Mouse (Mus musculus) Patski (cell line): ENCODE data around the gene Ppp1r12b. TPM values are rescaled to one million over a fixed set of nuclear protein-coding genes. Genes with fewer than 3 reads are reported as not detected.

Source experiments
- ATAC-seq: fragments of 100-300 bp; one replicate; pipeline ENCODE4 v1.8.0; 2021
- CTCF ChIA-PET: fragments of 350-600 bp; sonication (Branson Sonifier 250); formaldehyde crosslinking; loops from one replicate; lab custom pipeline; 2022; ENCODE audit warnings: inconsistent platforms; lab: Charles Lee
- POLR2A ChIA-PET: fragments of 350-600 bp; sonication (Branson Sonifier 250); formaldehyde crosslinking; loops from one replicate; lab custom pipeline; 2022; ENCODE audit warnings: antibody characterized with exemption, inconsistent platforms; lab: Charles Lee
- DNase-seq: peaks from one replicate; pipeline ENCODE4 v3.0.0-alpha.2; 2011; ENCODE audit warnings: low read depth, low spot score
- H3K27me3 ChIP-seq: fragments of 371-371 bp; one replicate; pipeline ENCODE4 v1.5.1; 2021
- CTCF ChIP-seq: fragments of 100-300 bp; IDR thresholded peaks from one replicate; pipeline ENCODE4 v1.5.1; 2021
- in situ Hi-C: fragments of 300-500 bp; cut with MboI; formaldehyde crosslinking; loops from 3 replicates; pipeline ENCODE4 v1.11.1; 2018; ENCODE audit warnings: low pct_unique_long_range_greater_than_20kb, mixed read lengths
- polyA plus RNA-seq: library from polyadenylated mRNA; unstranded; gene quantifications from one replicate; pipeline ENCODE4 v1.2.3, GENCODE M21; 2021

Gene Ppp1r12b
- polyA plus RNA-seq, 1 experiment from 2014 or later: 4.2 TPM

GRCm38 (mm10) chr1:134824896-134825295, 130.8 kb downstream of the Ppp1r12b start:
- ATAC-seq: no peak
- POLR2A ChIA-PET: no interaction called here
- DNase-seq: no peak
- CTCF ChIA-PET: interaction anchor here (0.9 to 1.8 kb wide), 2 partner anchors 13 to 53 kb away, joined by 3 to 4 read pairs; no protein-coding TSS in a partner anchor
- TF ChIP-seq CTCF: no peak
- in situ Hi-C loops: no loop called here
- no peaks in the 10 kb centered on the region for H3K27me3 ChIP-seq

GRCm38 (mm10) chr1:134823842-134824241, 131.9 kb downstream of the Ppp1r12b start:
- POLR2A ChIA-PET: no interaction called here
- no peak for ATAC-seq
- no peak for TF ChIP-seq CTCF
- CTCF ChIA-PET: interaction anchor here (1.3 kb wide), 1 partner anchor 182 kb away, joined by 3 read pairs; no protein-coding TSS in a partner anchor
- in situ Hi-C loops: no loop called here
- no peaks in the 10 kb centered on the region for H3K27me3 ChIP-seq
- DNase-seq: no peak

- CTCF ChIA-PET: interaction anchor here (1.3 to 1.4 kb wide), 2 partner anchors 33 to 182 kb away, joined by 3 read pairs; no protein-coding TSS in a partner anchor
- no peak for DNase-seq
- no peak for TF ChIP-seq CTCF
- H3K27me3 ChIP-seq: no peaks in the 10 kb centered on the region
- in situ Hi-C loops: no loop called here
- POLR2A ChIA-PET: no interaction called here
- no peak for ATAC-seq
These were observed 132.4 kb downstream of the Ppp1r12b start for GRCm38 (mm10) chr1:134823323-134823722.

- ChIA-PET CTCF (interaction anchor here (1.0 to 1.1 kb wide), 2 partner anchors 76 to 96 kb away, joined by 3 read pairs; no protein-coding TSS in a partner anchor), POLR2A (no interaction called here)
- TF ChIP-seq CTCF: no peak
- no peaks in the 10 kb centered on the region for H3K27me3 ChIP-seq
- ATAC-seq (no peak), DNase-seq (no peak)
- in situ Hi-C loops: no loop called here
These were observed 134.9 kb downstream of the Ppp1r12b start for GRCm38 (mm10) chr1:134820882-134821281.

GRCm38 (mm10) chr1:134819196-134819595, 136.5 kb downstream of the Ppp1r12b start:
- ChIA-PET CTCF (interaction anchor here (1.0 kb wide), 1 partner anchor 11 kb away, joined by 3 read pairs; no protein-coding TSS in a partner anchor), POLR2A (no interaction called here)
- no peak for TF ChIP-seq CTCF
- DNase-seq (no peak), ATAC-seq (no peak)
- H3K27me3 ChIP-seq: no peaks in the 10 kb centered on the region
- in situ Hi-C loops: no loop called here

GRCm38 (mm10) chr1:134818716-134819115, 137.0 kb downstream of the Ppp1r12b start:
- POLR2A ChIA-PET: no interaction called here
- no peak for TF ChIP-seq CTCF
- in situ Hi-C loops: no loop called here
- peak; percentile 51 for ATAC-seq
- peak; percentile 53 for DNase-seq
- no peaks in the 10 kb centered on the region for H3K27me3 ChIP-seq
- CTCF ChIA-PET: interaction anchor here (1.0 kb wide), 1 partner anchor 10 kb away, joined by 3 read pairs; no protein-coding TSS in a partner anchor

- POLR2A ChIA-PET: no interaction called here
- no peak for TF ChIP-seq CTCF
- ATAC-seq (no peak), DNase-seq (no peak)
- CTCF ChIA-PET: no interaction called here
- H3K27me3 ChIP-seq: no peaks in the 10 kb centered on the region
- in situ Hi-C loops: no loop called here
These were observed 137.7 kb downstream of the Ppp1r12b start for GRCm38 (mm10) chr1:134817916-134818595.

- ATAC-seq (no peak), DNase-seq (no peak)
- CTCF ChIA-PET: no interaction called here
- H3K27me3 ChIP-seq: no peaks in the 10 kb centered on the region
- in situ Hi-C loops: no loop called here
- POLR2A ChIA-PET: interaction anchor here (0.6 kb wide), 1 partner anchor 1518 kb away, joined by 3 read pairs; no protein-coding TSS in a partner anchor
- TF ChIP-seq CTCF: no peak
These were observed 138.6 kb downstream of the Ppp1r12b start for GRCm38 (mm10) chr1:134817120-134817519.

GRCm38 (mm10) chr1:134816617-134817016, 139.1 kb downstream of the Ppp1r12b start:
- TF ChIP-seq CTCF: no peak
- ChIA-PET CTCF (no interaction called here), POLR2A (no interaction called here)
- DNase-seq (peak; percentile 37), ATAC-seq (peak; percentile 54)
- no peaks in the 10 kb centered on the region for H3K27me3 ChIP-seq
- in situ Hi-C loops: no loop called here

GRCm38 (mm10) chr1:134815748-134816147, 140.0 kb downstream of the Ppp1r12b start:
- ChIA-PET CTCF (no interaction called here), POLR2A (no interaction called here)
- H3K27me3 ChIP-seq: no peaks in the 10 kb centered on the region
- TF ChIP-seq CTCF: no peak
- in situ Hi-C loops: no loop called here
- ATAC-seq (no peak), DNase-seq (no peak)

- ChIA-PET CTCF (no interaction called here), POLR2A (no interaction called here)
- no peak for ATAC-seq
- DNase-seq: no peak
- no peak for TF ChIP-seq CTCF
- no peaks in the 10 kb centered on the region for H3K27me3 ChIP-seq
- in situ Hi-C loops: no loop called here
These were observed 150.3 kb downstream of the Ppp1r12b start for GRCm38 (mm10) chr1:134805471-134805870.
